Mouse (Mus musculus) hindbrain, postnatal 0 days (tissue): ENCODE results near the gene Pamr1. TPM values are rescaled to one million over a fixed set of nuclear protein-coding genes. Genes with fewer than 3 reads are reported as not detected.

Experiments
- ATAC-seq: fragments of 200-750 bp; cut with Nextera tagmentation; 2 replicates; pipeline ENCODE4 v1.8.0; 2017; ENCODE audit warnings: mild to moderate bottlenecking, moderate TSS enrichment, moderate library complexity
- DNase-seq: peaks from one replicate; pipeline ENCODE4 v3.0.0-alpha.2; 2015; ENCODE audit warnings: low spot score
- H3K27ac ChIP-seq: fragments of 300-500 bp; sonication (generic); 2 replicates; pipeline ENCODE4 v1.5.1; 2014; ENCODE audit warnings: mild to moderate bottlenecking
- H3K27me3 ChIP-seq: fragments of 300-500 bp; sonication (generic); 2 replicates; pipeline ENCODE4 v1.6.1; 2014; ENCODE audit warnings: low read length, mixed read lengths; ENCODE audit not compliant: insufficient read depth
- H3K36me3 ChIP-seq: fragments of 300-500 bp; sonication (generic); 2 replicates; pipeline ENCODE4 v1.6.1; 2014; ENCODE audit warnings: low read length, mixed read lengths; ENCODE audit not compliant: insufficient read depth
- H3K4me1 ChIP-seq: fragments of 300-500 bp; sonication (generic); 2 replicates; pipeline ENCODE4 v1.6.1; 2014; ENCODE audit warnings: antibody characterized with exemption, low read length, mixed read lengths; ENCODE audit not compliant: insufficient read depth
- H3K4me2 ChIP-seq: fragments of 300-500 bp; sonication (generic); 2 replicates; pipeline ENCODE4 v1.6.1; 2014; ENCODE audit warnings: low read depth, mild to moderate bottlenecking, low read length, moderate library complexity, mixed read lengths
- H3K4me3 ChIP-seq: fragments of 300-500 bp; sonication (generic); 2 replicates; pipeline ENCODE4 v1.5.1; 2014; ENCODE audit warnings: low read length
- H3K9ac ChIP-seq: fragments of 300-500 bp; sonication (generic); replicated peaks from 2 replicates; pipeline ENCODE4 v1.6.1; 2014; ENCODE audit warnings: mild to moderate bottlenecking, low read length, moderate library complexity, mixed read lengths
- H3K9me3 ChIP-seq: fragments of 300-500 bp; sonication (generic); 2 replicates; pipeline ENCODE4 v1.6.1; 2016; ENCODE audit warnings: low read length, mixed read lengths
- CTCF ChIP-seq: IDR thresholded peaks from 2 replicates; pipeline ENCODE4 v1.5.1; 2016; ENCODE audit warnings: antibody characterized with exemption, control low read depth, low read depth
- WGBS: fragments of 180-500 bp; shearing (Covaris S2); extraction: QIAGEN DNeasy Blood & Tissue Kit; methylation state at CpG from one replicate; pipeline ENCODE4 v1.1.7; 2014; 5-methylcytosine and 5-hydroxymethylcytosine counted together
- polyA plus RNA-seq: library from polyadenylated mRNA; unstranded; fragments of >200 nt; fragmentation: Nextera tagmentation; extraction: Ambion mirVana; gene quantifications from 2 replicates; pipeline ENCODE4 v1.2.1, GENCODE M21; 2015
- total RNA-seq: library from RNA; depleted of rRNA; stranded (reverse); fragments of >200 nt; gene quantifications from 2 replicates; pipeline ENCODE4 v1.2.3, GENCODE M21; 2014; rRNA removed

The Pamr1 gene
- total and polyA plus RNA-seq, 2 experiments from 2014 or later, result 11.4 to 13.2 TPM

GRCm38 (mm10) chr2:102686108-102686450, 136.3 kb downstream of the Pamr1 start:
- no peak for DNase-seq
- no peak for TF ChIP-seq CTCF
- no peaks in the 10 kb centered on the region for H3K36me3 ChIP-seq
- H3K4me3 ChIP-seq, result no peak overlapping the region
- H3K9me3 ChIP-seq, result no peaks in the 10 kb centered on the region
- H3K4me2 ChIP-seq, result peak overlapping the region; percentile 31; the same call in 1 of the 2 replicates
- 0 out of 2 replicates have a peak overlapping the region, but pooled peaks have one; percentile 18 for H3K9ac ChIP-seq
- H3K27ac ChIP-seq, result no peak overlapping the region
- no peaks in the 10 kb centered on the region for H3K27me3 ChIP-seq
- 28% methylated on average over 9 of the region's 9 CpGs for WGBS
- ATAC-seq, result no peak
- no peaks in the 10 kb centered on the region for H3K4me1 ChIP-seq

Other genes with a start within 250 kb of the Pamr1 start
- gene Trim44, start 142.2 kb upstream of the Pamr1 start, total RNA-seq, result 78.2 and 87.6 TPM in 2 replicates
- 42.2 and 44.1 TPM in 2 replicates for gene Trim44, start 142.2 kb upstream of the Pamr1 start, polyA plus RNA-seq
- 77.8 and 92.0 TPM in 2 replicates for gene Fjx1, start 97.5 kb upstream of the Pamr1 start, total RNA-seq
- gene Fjx1, start 97.5 kb upstream of the Pamr1 start, polyA plus RNA-seq, result 27.2 and 30.1 TPM in 2 replicates
- gene Slc1a2, start 108.6 kb downstream of the Pamr1 start, total RNA-seq, result 116 and 130 TPM in 2 replicates
- gene Slc1a2, start 108.6 kb downstream of the Pamr1 start, polyA plus RNA-seq, result 21.9 and 23.9 TPM in 2 replicates